Mouse (Mus musculus): ENCODE data around the gene Igfbp7. TPM values are rescaled to one million over a fixed set of nuclear protein-coding genes. Genes with fewer than 3 reads are reported as not detected.

Igfbp7 gene
- polyA plus RNA-seq, 1 experiment from 2014 or later, result 63.4 TPM

DNA sequence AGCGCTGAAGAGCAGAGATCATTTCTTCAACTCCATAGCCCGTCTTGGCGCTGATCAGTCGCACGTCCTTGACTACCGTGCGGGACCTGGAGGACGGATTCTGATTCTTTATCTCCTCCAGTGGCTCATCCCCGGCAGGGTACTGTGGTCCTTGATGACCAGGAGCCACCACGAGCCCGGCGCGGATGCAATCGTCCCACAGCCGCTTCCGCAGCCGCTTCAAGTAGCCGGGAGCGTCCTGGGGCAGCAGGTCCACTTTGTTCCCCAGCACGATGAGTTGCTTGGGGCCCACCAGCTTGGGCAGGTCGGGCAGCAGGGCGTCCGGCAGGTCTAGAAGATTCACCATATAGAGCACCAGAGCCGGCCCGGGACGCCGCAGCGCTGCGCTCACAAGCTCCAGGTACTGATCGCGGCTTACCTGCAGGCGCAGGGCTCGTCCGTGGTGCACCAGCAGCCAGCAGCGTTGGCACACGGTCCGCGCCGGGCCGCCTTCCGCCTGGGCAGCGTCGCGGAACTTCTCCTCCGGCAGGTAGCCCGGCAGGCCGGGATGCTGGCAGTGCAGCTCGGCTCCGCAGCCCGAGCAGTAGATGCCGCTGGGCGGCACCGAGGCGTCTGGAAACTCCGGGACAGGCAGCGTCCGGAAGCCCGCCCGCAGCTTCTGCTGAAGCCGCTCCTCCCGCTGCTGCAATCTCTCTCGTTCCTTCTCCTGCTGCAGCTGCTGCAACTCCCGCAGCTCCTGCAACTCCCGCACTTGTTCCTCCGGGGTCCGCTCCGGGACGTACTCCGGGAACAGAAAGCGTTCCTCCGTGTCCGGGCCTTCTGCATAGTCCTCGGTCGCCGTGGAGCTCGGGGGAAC lies 98.6 kb downstream of the Igfbp7 start:
- Histone ChIP-seq H3K36me3 (replicated peaks) (peaks cover 26% of the 10 kb centered on the region; the same call in 1 of the 2 replicates), H3K4me3 (peak overlapping the region; percentile 99), H3K9ac (peak overlapping the region; percentile 74), H3K27ac (peak overlapping the region; percentile 94), H3K9me3 (no peaks in the 10 kb centered on the region), H3K4me2 (peak overlapping the region; percentile 96), H3K4me1 (peaks cover 31% of the 10 kb centered on the region), H3K27me3 (replicated peaks) (no peaks in the 10 kb centered on the region)
- WGBS, result under 1% methylated on average over 76 of the region's 76 CpGs
- peak; percentile 31 for ATAC-seq (replicated peaks)

DNA sequence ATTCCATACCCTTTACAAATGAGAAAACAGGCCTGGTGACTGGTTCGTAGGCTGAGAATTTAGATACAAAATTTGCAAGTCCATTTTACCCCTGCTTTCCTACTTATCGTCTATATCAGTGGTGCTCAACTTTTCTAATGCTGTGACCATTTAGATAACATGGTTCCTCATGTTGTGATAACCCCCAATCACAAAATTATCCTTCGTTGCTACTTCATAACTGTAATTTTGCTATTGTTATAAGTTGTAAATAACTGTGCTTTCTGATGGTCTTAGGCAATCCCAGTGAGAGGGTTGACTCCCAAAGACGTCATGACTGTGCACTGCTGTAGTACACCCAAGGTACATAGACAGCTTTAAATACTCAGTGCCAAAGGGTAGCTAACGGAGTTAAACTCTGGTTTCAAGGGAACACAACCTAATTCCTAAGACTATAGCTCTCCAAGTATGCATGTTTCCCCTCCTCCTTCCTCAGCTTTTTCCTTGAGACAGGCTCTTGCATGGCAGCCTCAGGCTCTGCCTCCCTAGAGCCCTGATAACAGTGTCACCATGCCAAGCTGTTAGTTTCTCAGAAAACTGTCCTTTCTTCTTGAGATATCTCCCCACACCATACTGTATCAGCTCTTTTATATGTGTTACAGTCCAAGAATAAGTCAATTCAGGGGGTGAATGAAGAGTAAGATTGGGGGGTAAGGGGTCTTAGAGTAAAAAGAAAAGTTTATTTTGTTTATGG lies 99.9 kb downstream of the Igfbp7 start:
- H3K27me3 ChIP-seq (replicated peaks), result no peaks in the 10 kb centered on the region
- no peak for ATAC-seq (replicated peaks)
- no peaks in the 10 kb centered on the region for H3K9me3 ChIP-seq
- H3K36me3 ChIP-seq (replicated peaks), result peaks cover 26% of the 10 kb centered on the region; the same call in 1 of the 2 replicates
- H3K9ac ChIP-seq, result peak overlapping the region; percentile 74; the same call in 1 of the 2 replicates
- WGBS, result 75% methylated on average over 5 of the region's 5 CpGs
- H3K4me1 ChIP-seq, result peaks cover 31% of the 10 kb centered on the region
- no peak overlapping the region for H3K27ac ChIP-seq
- peak overlapping the region; percentile 99 for H3K4me3 ChIP-seq
- peak overlapping the region; percentile 96 for H3K4me2 ChIP-seq

DNA sequence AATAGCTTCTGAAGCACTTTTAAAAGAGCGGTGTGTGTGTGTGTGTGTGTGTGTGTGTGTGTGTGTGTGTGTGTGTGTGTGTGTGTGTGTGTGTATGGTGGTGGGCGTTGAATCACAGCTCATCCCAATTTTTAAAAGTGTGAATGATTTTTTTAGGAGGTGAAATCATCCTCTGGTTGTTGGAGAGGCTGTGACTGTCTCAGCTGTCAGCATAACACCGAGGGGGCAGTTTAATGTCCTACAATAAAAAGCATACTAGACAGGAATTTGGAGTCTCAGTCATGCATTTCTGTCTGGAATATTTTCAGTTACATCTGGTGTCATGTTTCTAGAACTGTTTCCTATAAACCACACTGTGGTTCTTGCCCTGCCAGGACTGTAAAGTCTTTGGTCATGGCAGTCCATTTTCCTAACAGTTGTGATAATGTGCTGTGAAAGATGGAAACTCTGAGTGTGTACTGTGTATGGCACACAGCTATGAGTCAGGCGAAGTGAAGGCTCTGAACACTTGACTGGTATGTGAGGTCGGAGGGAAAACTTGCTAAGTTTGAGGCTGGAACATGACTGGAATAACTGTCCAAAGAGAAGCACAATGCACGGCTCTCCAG lies 106.4 kb downstream of the Igfbp7 start:
- Histone ChIP-seq H3K9me3 (no peaks in the 10 kb centered on the region), H3K4me1 (no peaks in the 10 kb centered on the region), H3K36me3 (replicated peaks) (peaks cover 36% of the 10 kb centered on the region; the same call in 1 of the 2 replicates), H3K27me3 (replicated peaks) (no peaks in the 10 kb centered on the region), H3K4me3 (no peak overlapping the region), H3K27ac (no peak overlapping the region), H3K4me2 (no peak overlapping the region), H3K9ac (no peak overlapping the region)
- WGBS, result 96% methylated on average over 6 of the region's 6 CpGs
- no peak for ATAC-seq (replicated peaks)

DNA sequence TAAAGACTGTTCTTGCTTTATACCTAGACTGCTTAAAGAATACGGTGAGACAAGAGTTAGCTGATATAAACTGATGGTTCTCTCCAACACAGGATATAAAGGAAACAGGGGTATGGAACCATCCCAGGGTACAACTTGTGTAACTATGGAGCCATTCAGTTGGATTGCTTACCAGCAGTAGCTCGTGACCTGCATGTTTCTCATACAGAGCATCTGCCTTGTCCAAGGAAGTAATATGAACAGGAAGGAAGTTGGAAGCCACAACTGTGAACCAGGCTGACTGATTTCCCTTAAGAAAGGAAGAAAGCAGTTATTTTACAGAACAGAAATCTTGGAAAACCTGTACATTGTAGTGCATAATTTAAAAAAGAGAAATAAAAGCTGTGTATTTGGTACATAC lies 108.4 kb downstream of the Igfbp7 start:
- no peak overlapping the region for H3K4me2 ChIP-seq
- H3K4me1 ChIP-seq, result no peaks in the 10 kb centered on the region
- ATAC-seq (replicated peaks), result no peak
- H3K36me3 ChIP-seq (replicated peaks), result peaks cover 35% of the 10 kb centered on the region; the same call in 1 of the 2 replicates
- no peaks in the 10 kb centered on the region for H3K27me3 ChIP-seq (replicated peaks)
- no peaks in the 10 kb centered on the region for H3K9me3 ChIP-seq
- WGBS, result 87% methylated on average over 2 of the region's 2 CpGs
- H3K4me3 ChIP-seq, result no peak overlapping the region
- H3K27ac ChIP-seq, result no peak overlapping the region
- H3K9ac ChIP-seq, result no peak overlapping the region

Other genes starting within 250 kb of the Igfbp7 start
- gene Spink2, start 196.6 kb downstream of the Igfbp7 start, polyA plus RNA-seq (2015; fragmentation: Nextera tagmentation; extraction: Ambion mirVana), result 0.41 TPM in 1 of 2 replicates, not detected in the other
- gene Rest, start 142.6 kb downstream of the Igfbp7 start, polyA plus RNA-seq (2015; fragmentation: Nextera tagmentation; extraction: Ambion mirVana), result 6.4 and 6.7 TPM in 2 replicates
- 36.1 and 37.5 TPM in 2 replicates for gene Noa1, start 98.0 kb downstream of the Igfbp7 start, polyA plus RNA-seq (2015; fragmentation: Nextera tagmentation; extraction: Ambion mirVana)
- 63.8 and 65.2 TPM in 2 replicates for gene Polr2b, start 97.9 kb downstream of the Igfbp7 start, polyA plus RNA-seq (2015; fragmentation: Nextera tagmentation; extraction: Ambion mirVana)

Data from midbrain, embryonic 15.5 days (tissue).